Comparison of ENCODE assay signal across 19 mouse cellular contexts in genomic region chr2:135835911-135836310, GRCm38 (mm10).
DNase-seq lines count a peak whose midpoint lies in the region; TF ChIP-seq lines count a peak whose summit lies in the region.
"Had no signal": no experiment of that assay in that cellular context is flagged by ENCODE, and none has a peak within 500 bp of the region (broad histone marks: within the 10 kb centered on the region; RNA-seq: fewer than 3 reads in every experiment).

No protein-coding gene starts in this region.

- peaks cover 53% of the 10 kb centered on the region for H3K4me1 ChIP-seq in cerebellum, adult 2 months (ENCODE audit: control insufficient read depth, insufficient read depth, low read length)
- peaks cover 23% of the 10 kb centered on the region for H3K4me1 ChIP-seq in heart, embryonic 10.5 days
- H3K4me1 ChIP-seq: embryonic facial prominence, embryonic 12.5 days; embryonic facial prominence, embryonic 15.5 days had no signal

- no peaks in the 10 kb centered on the region for H3K27me3 ChIP-seq in cerebellum, adult 2 months (ENCODE audit: control insufficient read depth, insufficient read depth, low read length)
- no peaks in the 10 kb centered on the region for H3K27me3 ChIP-seq in heart, embryonic 10.5 days (ENCODE audit: insufficient read depth, poor library complexity, severe bottlenecking)
- H3K27me3 ChIP-seq: embryonic facial prominence, embryonic 12.5 days; embryonic facial prominence, embryonic 15.5 days had no signal

- no peaks in the 10 kb centered on the region for H3K36me3 ChIP-seq in heart, embryonic 10.5 days
- H3K36me3 ChIP-seq: embryonic facial prominence, embryonic 12.5 days; embryonic facial prominence, embryonic 15.5 days had no signal

- DNase-seq in cerebellum, adult 2 months: peak in 1 of 2 experiments; percentile 63
- DNase-seq in cerebellum, adult 11-12 months: no peak
- peak; percentile 34 to 51 for DNase-seq in cerebellum, postnatal 36 days
- DNase-seq in cerebellum, postnatal 4 days (ENCODE audit: low spot score in 2 of 2): no peak
- no peak for DNase-seq in heart, embryonic 10.5 days (ENCODE audit: low spot score)
- no peak for DNase-seq in heart, adult 8-10 months (ENCODE audit: low spot score)
- peak; percentile 35 for DNase-seq in retina, postnatal 1 day
- DNase-seq in retina, embryonic 14.5 days (ENCODE audit: low spot score): no peak
- DNase-seq: adrenal gland, adult 8-10 months; adrenal gland, postnatal 25 days; forebrain, postnatal 0 days; gastrocnemius, postnatal 10 days; gastrocnemius, postnatal 36 days; heart, postnatal 10 days; heart, postnatal 4 days; kidney, adult 18-20 months had no signal

- H3K27ac ChIP-seq in cerebellum, adult 2 months (ENCODE audit: insufficient read depth, low read length): peak overlapping the region; percentile 95
- peak overlapping the region; percentile 60; the same call in 1 of the 2 replicates for H3K27ac ChIP-seq in heart, embryonic 10.5 days
- H3K27ac ChIP-seq: embryonic facial prominence, embryonic 12.5 days; embryonic facial prominence, embryonic 15.5 days; hindbrain, embryonic 14.5 days had no signal

- no peak for TF ChIP-seq POLR2A in cerebellum, adult 2 months (IDR thresholded peaks at IDR 0.05; ENCODE audit: borderline replicate concordance, insufficient read depth, low read length)

- no peaks in the 10 kb centered on the region for H3K9me3 ChIP-seq in heart, embryonic 10.5 days
- H3K9me3 ChIP-seq: embryonic facial prominence, embryonic 12.5 days; embryonic facial prominence, embryonic 15.5 days had no signal

- no peak for TF ChIP-seq CTCF in cerebellum, adult 2 months (IDR thresholded peaks at IDR 0.05; ENCODE audit: borderline replicate concordance, insufficient read depth, low read depth, low read length)

- WGBS in cerebellum, adult 2 months: 29% methylated on average over 5 of the region's 5 CpGs
- 82% methylated on average over 5 of the region's 5 CpGs for WGBS in heart, embryonic 10.5 days

- no peak overlapping the region for H3K4me3 ChIP-seq in cerebellum, adult 2 months (replicated peaks; ENCODE audit: insufficient read depth, low read depth, low read length)
- H3K4me3 ChIP-seq in heart, embryonic 10.5 days: no peak overlapping the region
- H3K4me3 ChIP-seq: embryonic facial prominence, embryonic 12.5 days; embryonic facial prominence, embryonic 15.5 days had no signal

Comparison
In these comparisons a context has a peak if more than half of its experiments do, and no peak if none do; other contexts are left out.
1. DNase-seq: peak in cerebellum, postnatal 36 days (2 of 2) and retina, postnatal 1 day (single experiment); none in cerebellum, adult 11-12 months (single experiment), cerebellum, postnatal 4 days (0 of 2), heart, embryonic 10.5 days (single experiment), heart, adult 8-10 months (single experiment) and retina, embryonic 14.5 days (single experiment).